Mouse (Mus musculus) gastrocnemius, postnatal 25 days (tissue): ENCODE data around the gene Pcdh15. TPM values are rescaled to one million over a fixed set of nuclear protein-coding genes. Genes with fewer than 3 reads are reported as not detected.

Source experiments
- DNase-seq: peaks from one replicate; pipeline ENCODE4 v3.0.0; 2022
- total RNA-seq, 2 experiments: library from RNA; stranded (reverse); gene quantifications; 1 replicate in 1 of 2; 2 replicates in 1 of 2; pipeline ENCODE4 v1.2.3; 2021

Pcdh15 gene
- total RNA-seq, 2 experiments from 2014 or later: 0.08 to 0.26 TPM

- no peak for DNase-seq
These were observed 722.8 kb downstream of the Pcdh15 start for GRCm38 (mm10) chr10:73821657-73822583.

DNA sequence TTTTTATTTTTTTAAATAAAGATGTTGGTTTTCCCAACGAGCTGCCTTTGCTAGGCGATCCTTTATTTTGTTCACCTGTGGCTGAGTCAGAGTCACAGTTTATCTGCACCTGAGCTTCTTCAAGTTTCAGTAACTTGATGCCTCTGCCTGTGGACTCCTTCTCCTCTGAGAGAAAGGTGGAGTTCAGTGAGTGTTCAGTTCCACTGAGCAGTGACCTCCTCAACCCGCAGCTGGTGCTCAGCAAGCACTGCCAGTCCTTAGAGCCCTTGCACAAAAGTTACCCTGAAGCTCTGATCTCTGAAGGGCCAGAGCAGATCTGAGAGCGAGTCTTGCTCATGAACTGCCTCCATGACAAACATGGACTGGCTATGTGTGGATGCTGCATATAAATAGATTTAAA is 724.1 kb downstream of the Pcdh15 start:
- no peak for DNase-seq

GRCm38 (mm10) chr10:73826354-73826753 is 727.2 kb downstream of the Pcdh15 start:
- no peak for DNase-seq

DNA sequence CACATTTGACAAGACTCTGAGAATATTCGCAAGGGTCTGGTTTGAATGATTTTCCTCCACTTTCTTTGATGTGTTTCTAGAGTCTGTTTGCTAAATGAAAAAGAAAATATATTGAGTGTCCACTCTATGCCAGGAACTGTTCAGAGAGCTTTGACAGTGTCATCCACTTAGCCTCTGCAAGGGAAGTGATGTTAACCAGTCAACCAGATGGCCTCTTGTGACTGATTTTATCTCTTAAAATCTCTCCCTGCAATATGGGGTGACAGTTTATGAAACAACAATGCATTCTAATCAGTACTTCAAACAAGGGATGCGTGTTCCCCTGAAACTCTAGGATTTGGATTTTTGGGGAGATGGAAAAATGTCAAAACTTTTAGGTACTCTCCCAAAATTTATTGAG is 729.6 kb downstream of the Pcdh15 start:
- DNase-seq: no peak

GRCm38 (mm10) chr10:73844998-73845397 is 745.9 kb downstream of the Pcdh15 start:
- no peak for DNase-seq

GRCm38 (mm10) chr10:73862181-73862580 is 763.0 kb downstream of the Pcdh15 start:
- DNase-seq: no peak

- DNase-seq: no peak
These were observed 779.0 kb downstream of the Pcdh15 start for GRCm38 (mm10) chr10:73878055-73878728.

DNA sequence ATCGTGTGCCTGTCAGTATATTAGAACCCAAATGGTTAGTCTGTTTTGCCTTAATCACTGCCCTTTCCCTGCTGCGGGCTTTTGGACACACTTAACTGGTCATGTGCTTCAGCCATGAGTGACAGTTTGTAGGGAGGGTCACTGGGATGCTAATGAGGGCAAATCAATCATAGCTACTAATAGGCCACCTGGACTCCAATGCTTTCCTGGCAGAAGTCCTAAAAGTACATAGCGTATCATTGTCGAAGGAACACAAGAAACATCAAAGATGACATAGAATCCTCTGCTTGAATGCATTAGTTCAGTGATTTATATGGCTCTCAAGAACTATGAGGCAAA is 779.6 kb downstream of the Pcdh15 start:
- DNase-seq: no peak

DNA sequence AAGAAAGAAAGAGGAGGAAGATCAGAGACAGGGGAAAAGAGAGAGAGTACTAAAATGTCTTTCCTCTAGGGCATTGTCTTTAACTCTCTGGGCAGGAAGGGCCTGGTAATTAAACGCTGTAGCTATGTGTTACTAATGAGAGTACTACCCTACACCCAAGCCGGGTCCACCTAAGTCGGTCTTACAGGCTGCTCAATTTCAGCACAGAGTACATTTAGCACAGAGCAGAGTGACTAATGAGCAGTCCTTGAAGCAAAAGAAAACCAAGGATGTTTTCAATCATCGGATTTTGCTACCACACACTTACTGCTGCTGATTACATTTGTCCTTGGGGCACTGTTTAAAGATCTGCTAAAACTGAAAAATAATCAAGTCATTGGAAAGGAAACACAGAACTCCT is 788.6 kb downstream of the Pcdh15 start:
- no peak for DNase-seq

DNA sequence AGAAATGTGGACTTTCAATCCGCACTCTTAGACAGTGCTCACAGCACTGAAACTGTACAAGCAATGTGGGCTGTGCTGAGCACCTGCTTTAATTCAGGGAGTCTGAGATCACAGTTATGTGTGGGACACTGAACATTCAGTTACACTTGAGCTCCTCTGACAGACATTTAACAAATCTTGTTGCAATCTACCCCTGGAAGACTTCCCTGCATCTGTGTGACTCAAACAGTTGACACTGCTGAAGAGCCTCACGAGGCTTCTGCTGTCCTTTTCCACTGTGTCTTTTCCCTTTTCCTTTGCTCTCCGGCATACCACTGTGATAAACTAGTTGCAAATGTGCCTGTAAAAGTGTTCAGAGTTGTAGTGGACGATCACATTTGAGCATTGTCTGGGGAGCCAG is 793.1 kb downstream of the Pcdh15 start:
- DNase-seq: no peak

GRCm38 (mm10) chr10:73896086-73896607 is 797.0 kb downstream of the Pcdh15 start:
- DNase-seq: no peak

GRCm38 (mm10) chr10:73899165-73899564 is 800.0 kb downstream of the Pcdh15 start:
- DNase-seq: no peak

- no peak for DNase-seq
These were observed 808.5 kb downstream of the Pcdh15 start for GRCm38 (mm10) chr10:73907626-73908025.

DNA sequence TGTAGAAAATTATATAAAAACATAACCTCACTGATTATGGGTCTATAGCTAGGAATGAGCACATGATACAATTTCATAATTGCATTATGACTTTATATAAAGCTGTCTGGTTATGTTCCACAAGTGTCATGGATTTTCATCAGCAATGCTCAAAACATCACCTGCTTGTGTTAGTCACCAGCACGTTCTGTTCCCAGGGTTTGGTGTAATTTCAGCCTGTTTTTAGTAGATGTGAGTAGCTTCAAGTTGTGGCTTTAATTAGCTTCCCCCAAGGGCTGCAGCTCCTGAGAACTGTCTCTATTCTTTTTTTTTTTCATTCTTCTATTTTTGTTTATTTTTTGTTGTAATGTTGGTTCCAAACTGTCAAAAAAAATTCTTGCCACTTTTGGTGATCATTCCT is 809.4 kb downstream of the Pcdh15 start:
- no peak for DNase-seq

GRCm38 (mm10) chr10:73915170-73915569 is 816.0 kb downstream of the Pcdh15 start:
- DNase-seq: no peak

- no peak for DNase-seq
These were observed 822.4 kb downstream of the Pcdh15 start for GRCm38 (mm10) chr10:73921579-73921978.

- no peak for DNase-seq
These were observed 829.5 kb downstream of the Pcdh15 start for GRCm38 (mm10) chr10:73928672-73929071.

GRCm38 (mm10) chr10:73929718-73930117 is 830.6 kb downstream of the Pcdh15 start:
- DNase-seq: no peak

DNA sequence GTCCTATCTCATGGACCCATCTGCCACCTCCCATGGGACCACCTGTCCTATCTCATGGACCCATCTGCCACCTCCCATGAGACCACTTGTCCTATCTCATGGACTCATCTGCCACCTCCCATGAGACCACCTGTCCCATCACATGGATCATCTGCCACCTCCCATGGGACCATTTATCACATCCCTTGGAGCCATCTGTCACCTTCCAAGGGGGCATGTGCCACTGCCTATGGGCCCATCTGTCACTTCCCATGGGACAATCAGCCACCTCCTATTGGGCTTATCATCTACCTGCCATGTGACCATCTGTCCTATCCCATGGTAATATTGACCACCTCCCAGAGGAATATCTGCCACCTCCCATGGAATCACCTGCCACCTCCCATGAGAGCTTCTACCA is 832.0 kb downstream of the Pcdh15 start:
- no peak for DNase-seq

GRCm38 (mm10) chr10:73931996-73932679 is 833.0 kb downstream of the Pcdh15 start:
- no peak for DNase-seq

- no peak for DNase-seq
These were observed 837.0 kb downstream of the Pcdh15 start for GRCm38 (mm10) chr10:73936121-73936520.

GRCm38 (mm10) chr10:73938989-73939388 is 839.8 kb downstream of the Pcdh15 start:
- no peak for DNase-seq

- no peak for DNase-seq
These were observed 848.7 kb downstream of the Pcdh15 start for GRCm38 (mm10) chr10:73947799-73948198.
